Mouse (Mus musculus) kidney, postnatal 36 days (tissue): ENCODE results near the gene Cyp27a1.

Experiments used
- DNase-seq, 2 experiments: peaks; one replicate each; pipeline ENCODE4 v3.0.0; 2021 to 2022; ENCODE audit warnings: mixed read lengths in 2 of 2

Cyp27a1 gene

GRCm38 (mm10) chr1:74773136-74773535, 59.8 kb downstream of the Cyp27a1 start:
- DNase-seq, result peak; percentile 86 to 90

GRCm38 (mm10) chr1:74774062-74774461, 60.7 kb downstream of the Cyp27a1 start:
- DNase-seq, result no peak

DNA sequence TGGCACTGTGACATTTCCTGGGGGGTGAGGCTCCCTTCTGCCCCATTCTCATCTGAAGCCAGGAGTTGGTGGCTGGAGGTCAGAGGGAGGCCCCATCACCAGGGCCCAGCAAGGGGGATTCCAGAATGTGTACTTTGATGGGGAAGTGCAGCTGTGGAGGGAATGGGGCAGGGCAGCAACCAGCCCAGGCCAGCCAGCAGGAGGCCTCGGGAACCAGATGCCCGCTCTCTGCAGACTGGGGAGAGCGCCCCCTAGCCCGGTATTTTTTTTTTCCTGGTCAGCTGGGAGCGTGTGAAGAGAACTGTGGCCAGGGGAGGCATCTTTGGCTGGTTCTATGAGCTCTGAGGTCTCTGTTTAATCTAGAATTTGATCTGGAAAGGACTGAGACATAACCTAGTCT, 62.4 kb downstream of the Cyp27a1 start:
- DNase-seq, result peak in 1 of 2 experiments; percentile 57

GRCm38 (mm10) chr1:74778934-74779486, 65.6 kb downstream of the Cyp27a1 start:
- DNase-seq, result no peak

DNA sequence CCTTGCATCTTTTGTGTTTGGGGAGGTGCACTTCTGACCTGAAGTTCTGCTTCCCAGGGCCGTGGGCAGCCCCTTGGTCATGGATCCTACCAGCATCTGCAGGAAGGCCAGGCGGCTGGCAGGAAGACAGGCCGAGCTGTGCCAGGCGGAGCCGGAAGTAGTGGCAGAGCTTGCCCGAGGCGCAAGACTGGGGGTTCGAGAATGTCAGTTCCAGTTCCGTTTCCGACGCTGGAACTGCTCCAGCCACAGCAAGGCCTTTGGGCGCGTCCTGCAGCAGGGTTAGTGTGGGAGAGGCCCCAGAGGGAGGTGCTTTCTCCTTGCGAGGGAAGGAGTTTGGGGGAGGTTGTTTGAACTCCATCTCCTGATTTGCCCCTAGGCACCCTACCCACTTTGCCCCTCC, 68.7 kb downstream of the Cyp27a1 start:
- peak in 1 of 2 experiments; percentile 30 for DNase-seq

GRCm38 (mm10) chr1:74783554-74783953, 70.2 kb downstream of the Cyp27a1 start:
- DNase-seq, result no peak

DNA sequence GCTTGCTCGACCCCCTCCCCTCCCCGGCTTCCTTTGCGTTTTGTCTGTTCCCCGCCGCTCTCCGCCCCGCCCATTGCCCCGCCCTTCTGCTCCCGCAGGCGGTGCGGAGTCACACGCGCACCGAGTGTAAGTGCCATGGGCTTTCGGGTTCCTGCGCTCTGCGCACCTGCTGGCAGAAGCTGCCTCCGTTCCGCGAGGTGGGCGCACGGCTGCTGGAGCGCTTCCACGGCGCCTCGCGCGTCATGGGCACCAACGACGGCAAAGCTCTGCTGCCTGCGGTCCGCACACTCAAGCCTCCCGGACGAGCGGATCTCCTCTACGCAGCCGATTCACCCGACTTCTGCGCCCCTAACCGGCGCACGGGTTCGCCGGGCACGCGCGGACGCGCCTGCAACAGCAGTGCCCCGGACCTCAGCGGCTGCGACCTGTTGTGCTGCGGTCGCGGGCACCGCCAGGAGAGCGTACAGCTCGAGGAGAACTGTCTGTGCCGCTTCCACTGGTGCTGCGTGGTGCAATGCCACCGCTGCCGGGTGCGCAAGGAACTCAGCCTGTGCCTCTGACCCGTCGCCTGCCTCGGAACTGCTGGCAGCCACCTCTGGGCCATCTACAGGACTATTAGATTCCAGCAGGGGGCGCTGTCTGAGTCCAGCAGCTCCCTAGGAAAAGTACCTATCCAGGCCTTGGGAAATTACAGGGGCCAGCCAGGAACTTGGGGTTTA, 70.8 kb downstream of the Cyp27a1 start:
- DNase-seq, result peak; percentile 56 to 81
